Mouse (Mus musculus): ENCODE data around the gene Rai2. TPM values are rescaled to one million over a fixed set of nuclear protein-coding genes. Genes with fewer than 3 reads are reported as not detected.

The Rai2 gene
- 10 to 100 TPM; 39.7 to 43.1 TPM for total RNA-seq (2021)
- long read RNA-seq, experiment 1, transcript Rai2-201 (2 exons, 2,204 nt) = major isoform, 25 of 36 reads
- long read RNA-seq, experiment 1, partial matches to known transcripts = 8 of 36 reads
- long read RNA-seq, experiment 1, other reads (novel, unspliced or antisense) = 0 of 36 reads
- long read RNA-seq, experiment 2, transcript Rai2-201 (2 exons, 2,204 nt) = major isoform, 11 of 13 reads
- long read RNA-seq, experiment 2, partial matches to known transcripts = 1 of 13 reads
- long read RNA-seq, experiment 2, other reads (novel, unspliced or antisense) = 0 of 13 reads

GRCm38 (mm10) chrX:161716865-161717763, at the start of gene Rai2:
Gene Rai2 (plus strand): TSS chrX:161717069.
- peak; percentile 51 to 58 for DNase-seq

GRCm38 (mm10) chrX:161689336-161689735, 27.5 kb upstream of the Rai2 start:
- peak; percentile 33 to 38 for DNase-seq

GRCm38 (mm10) chrX:161716503-161716864, 385 bp upstream of the Rai2 start:
- DNase-seq = no peak

GRCm38 (mm10) chrX:161717764-161718382, 1.0 kb downstream of the Rai2 start:
- DNase-seq = no peak

GRCm38 (mm10) chrX:161718548-161718947, 1.7 kb downstream of the Rai2 start:
- DNase-seq = peak in 1 of 2 experiments; percentile 38

GRCm38 (mm10) chrX:161721082-161721481, 4.2 kb downstream of the Rai2 start:
- DNase-seq = no peak

GRCm38 (mm10) chrX:161723391-161723808, 6.5 kb downstream of the Rai2 start:
- DNase-seq = peak in 1 of 2 experiments; percentile 50

- no peak for DNase-seq
Observed at GRCm38 (mm10) chrX:161726257-161726656, 9.4 kb downstream of the Rai2 start.

GRCm38 (mm10) chrX:161728507-161728906, 11.6 kb downstream of the Rai2 start:
- DNase-seq = no peak

- no peak for DNase-seq
Observed at GRCm38 (mm10) chrX:161730026-161730425, 13.2 kb downstream of the Rai2 start.

- no peak for DNase-seq
Observed at GRCm38 (mm10) chrX:161731859-161732258, 15.0 kb downstream of the Rai2 start.

GRCm38 (mm10) chrX:161733581-161734309, 16.9 kb downstream of the Rai2 start:
- DNase-seq = peak in 1 of 2 experiments; percentile 48

- DNase-seq = no peak
Observed at GRCm38 (mm10) chrX:161734310-161734676, 17.4 kb downstream of the Rai2 start.

GRCm38 (mm10) chrX:161739374-161739773, 22.5 kb downstream of the Rai2 start:
- no peak for DNase-seq

- no peak for DNase-seq
Observed at GRCm38 (mm10) chrX:161743080-161743479, 26.2 kb downstream of the Rai2 start.

- no peak for DNase-seq
Observed at GRCm38 (mm10) chrX:161745296-161745695, 28.4 kb downstream of the Rai2 start.

- peak; percentile 11 to 31 for DNase-seq
Observed at GRCm38 (mm10) chrX:161747337-161747736, 30.5 kb downstream of the Rai2 start.

- DNase-seq = no peak
Observed at GRCm38 (mm10) chrX:161753514-161753913, 36.6 kb downstream of the Rai2 start.

- DNase-seq = no peak
Observed at GRCm38 (mm10) chrX:161776321-161776962, 59.6 kb downstream of the Rai2 start.

GRCm38 (mm10) chrX:161780321-161781034, 63.6 kb downstream of the Rai2 start:
- no peak for DNase-seq

GRCm38 (mm10) chrX:161790182-161790581, 73.3 kb downstream of the Rai2 start:
- DNase-seq = peak; percentile 6 to 47

Measured in heart, adult 18-20 months (tissue).